Mouse (Mus musculus) C2C12 (cell line): ENCODE measurements around the gene Nmur2.

Source experiments
- CEBPB ChIP-seq: IDR thresholded peaks from one replicate; pipeline ENCODE4 v1.6.1; 2011; ENCODE audit warnings: low read depth, mild to moderate bottlenecking, control low read depth, moderate library complexity
- CTCF ChIP-seq: IDR thresholded peaks from one replicate; pipeline ENCODE4 v1.5.1; 2011; ENCODE audit not compliant: control insufficient read depth, insufficient read depth, insufficient read length
- MYOD1 ChIP-seq: IDR thresholded peaks from one replicate; pipeline ENCODE4 v1.6.1; 2011; ENCODE audit warnings: low read depth; ENCODE audit not compliant: control insufficient read depth, insufficient read length

- TF ChIP-seq CTCF (no peak), CEBPB (no peak), MYOD1 (no peak)
Observed at GRCm38 (mm10) chr11:55984643-55985042, 56.2 kb downstream of the Nmur2 start.
